Mouse (Mus musculus) testis, adult 2 months (tissue): ENCODE measurements at regions not wholly inside any gene's neighbourhood (a gene's known extent, or its start where the extent isn't known, plus 50 kb on each side); places are given as distances from the start of the nearest gene placed in this dataset.

Experiments
- H3K27ac ChIP-seq: fragments of 200-500 bp; 2 replicates; pipeline ENCODE4 v1.5.1; 2012; ENCODE audit warnings: low read depth, low read length; ENCODE audit not compliant: control insufficient read depth, insufficient read depth
- H3K27me3 ChIP-seq: fragments of 200-500 bp; 2 replicates; pipeline ENCODE4 v1.6.1; 2012; ENCODE audit warnings: mild to moderate bottlenecking, low read length, moderate library complexity; ENCODE audit not compliant: control insufficient read depth, insufficient read depth
- H3K36me3 ChIP-seq: fragments of 200-500 bp; 2 replicates; pipeline ENCODE4 v1.6.1; 2012; ENCODE audit warnings: mild to moderate bottlenecking, low read length; ENCODE audit not compliant: control insufficient read depth, insufficient read depth
- H3K4me1 ChIP-seq: fragments of 200-500 bp; 2 replicates; pipeline ENCODE4 v1.6.1; 2012; ENCODE audit warnings: low read length; ENCODE audit not compliant: control insufficient read depth, insufficient read depth
- H3K4me3 ChIP-seq: fragments of 200-500 bp; 2 replicates; pipeline ENCODE4 v1.5.1; 2012; ENCODE audit warnings: low read depth, mild to moderate bottlenecking, low read length, moderate library complexity, mixed read lengths; ENCODE audit not compliant: control insufficient read depth
- CTCF ChIP-seq: fragments of 200-500 bp; IDR thresholded peaks from 2 replicates; pipeline ENCODE4 v1.5.1; 2012; ENCODE audit warnings: low read depth, mild to moderate bottlenecking, inconsistent platforms, low read length, moderate library complexity; ENCODE audit not compliant: control insufficient read depth, insufficient read depth, insufficient replicate concordance
- POLR2A ChIP-seq: fragments of 200-500 bp; IDR thresholded peaks from 2 replicates; pipeline ENCODE4 v1.6.1; 2012; ENCODE audit warnings: low read depth, mild to moderate bottlenecking, inconsistent platforms, low read length, moderate library complexity; ENCODE audit not compliant: control insufficient read depth

DNA sequence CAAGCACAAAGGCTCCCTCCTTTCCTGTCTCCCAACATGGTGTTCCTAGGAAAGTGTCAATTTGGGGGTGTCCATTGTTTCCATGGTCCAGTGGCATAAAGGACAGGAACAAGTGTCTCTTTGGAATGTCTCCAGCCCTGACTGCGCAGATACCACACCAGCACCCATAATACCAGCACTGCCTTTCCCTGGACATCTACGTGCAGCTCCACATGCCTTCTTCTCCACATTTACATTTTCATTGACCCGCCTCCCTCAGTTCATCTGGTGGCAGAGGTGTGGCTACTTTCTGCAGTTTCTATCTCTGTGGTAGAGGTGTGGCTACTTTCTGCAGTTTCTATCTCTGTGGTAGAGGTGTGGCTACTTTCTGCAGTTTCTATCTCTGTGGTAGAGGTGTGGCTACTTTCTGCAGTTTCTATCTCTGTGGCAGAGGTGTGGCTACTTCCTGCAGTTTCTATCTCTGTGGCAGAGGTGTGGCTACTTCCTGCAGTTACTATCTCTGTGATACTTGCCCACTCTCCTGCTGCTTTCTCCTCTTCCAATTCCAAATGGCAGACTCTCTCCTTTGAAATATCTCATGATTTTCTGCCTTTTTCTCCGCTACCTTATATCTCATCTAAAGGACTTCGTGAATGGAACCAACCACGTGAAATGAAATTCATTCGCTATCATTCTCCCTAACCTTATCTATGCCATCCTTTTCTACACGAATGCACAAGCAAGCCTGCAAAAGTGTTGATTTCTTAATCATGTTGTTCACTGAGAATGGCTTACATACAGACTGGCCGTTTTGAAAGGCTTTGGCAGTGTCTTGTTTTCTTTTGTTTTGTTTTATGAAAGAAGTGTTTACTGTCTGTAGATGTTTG, 204.0 kb downstream of the Parm1 start:
- H3K27ac ChIP-seq = no peak overlapping the region
- H3K27me3 ChIP-seq = no peaks in the 10 kb centered on the region
- TF ChIP-seq CTCF = no peak
- no peak for TF ChIP-seq POLR2A
- no peaks in the 10 kb centered on the region for H3K36me3 ChIP-seq
- no peak overlapping the region for H3K4me3 ChIP-seq
- H3K4me1 ChIP-seq = no peaks in the 10 kb centered on the region

DNA sequence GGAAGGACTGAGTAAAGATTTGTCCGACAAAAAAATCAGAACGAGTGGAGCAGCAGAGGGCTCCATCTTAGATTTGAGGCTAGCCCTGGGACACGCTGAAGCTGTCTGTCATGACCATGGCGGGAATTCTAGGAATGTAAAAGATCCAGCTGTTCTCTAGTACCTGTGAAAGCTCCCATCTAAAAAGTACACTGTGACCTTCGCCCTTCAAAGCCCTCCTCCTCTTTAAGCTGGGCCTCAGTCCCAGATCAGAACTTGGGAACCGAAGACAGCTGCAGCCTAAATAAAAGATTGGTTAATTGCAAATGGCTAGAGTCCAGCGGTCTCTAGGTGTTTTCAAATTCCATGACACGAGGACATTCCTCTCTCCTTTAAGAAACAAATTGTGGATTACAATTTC, 195.6 kb downstream of the Parm1 start:
- TF ChIP-seq CTCF = no peak
- no peak for TF ChIP-seq POLR2A
- no peaks in the 10 kb centered on the region for H3K4me1 ChIP-seq
- no peaks in the 10 kb centered on the region for H3K36me3 ChIP-seq
- no peak overlapping the region for H3K27ac ChIP-seq
- no peak overlapping the region for H3K4me3 ChIP-seq
- H3K27me3 ChIP-seq = no peaks in the 10 kb centered on the region

GRCm38 (mm10) chr5:91709494-91710286, 192.3 kb downstream of the Parm1 start:
- H3K4me3 ChIP-seq = no peak overlapping the region
- TF ChIP-seq POLR2A = no peak
- TF ChIP-seq CTCF = no peak
- no peaks in the 10 kb centered on the region for H3K36me3 ChIP-seq
- H3K4me1 ChIP-seq = no peaks in the 10 kb centered on the region
- H3K27ac ChIP-seq = no peak overlapping the region
- H3K27me3 ChIP-seq = no peaks in the 10 kb centered on the region

GRCm38 (mm10) chr5:91708149-91708548, 190.7 kb downstream of the Parm1 start:
- H3K36me3 ChIP-seq = no peaks in the 10 kb centered on the region
- no peaks in the 10 kb centered on the region for H3K27me3 ChIP-seq
- H3K4me3 ChIP-seq = no peak overlapping the region
- H3K27ac ChIP-seq = no peak overlapping the region
- TF ChIP-seq POLR2A (no peak), CTCF (no peak)
- H3K4me1 ChIP-seq = no peaks in the 10 kb centered on the region

GRCm38 (mm10) chr5:91697075-91697474, 179.7 kb downstream of the Parm1 start:
- H3K4me3 ChIP-seq = no peak overlapping the region
- 0 out of 2 replicates have a peak, but pooled peaks cover 2% of the 10 kb centered on the region for H3K4me1 ChIP-seq
- no peak overlapping the region for H3K27ac ChIP-seq
- TF ChIP-seq CTCF (no peak), POLR2A (no peak)
- no peaks in the 10 kb centered on the region for H3K27me3 ChIP-seq
- no peaks in the 10 kb centered on the region for H3K36me3 ChIP-seq

- TF ChIP-seq POLR2A (no peak), CTCF (no peak)
- no peak overlapping the region for H3K4me3 ChIP-seq
- H3K27ac ChIP-seq = no peak overlapping the region
- H3K4me1 ChIP-seq = 0 out of 2 replicates have a peak, but pooled peaks cover 2% of the 10 kb centered on the region
- H3K36me3 ChIP-seq = no peaks in the 10 kb centered on the region
- no peaks in the 10 kb centered on the region for H3K27me3 ChIP-seq
These were observed 179.1 kb downstream of the Parm1 start for GRCm38 (mm10) chr5:91696532-91696931.

- no peak for TF ChIP-seq CTCF
- no peak for TF ChIP-seq POLR2A
- Histone ChIP-seq H3K27ac (no peak overlapping the region), H3K4me3 (no peak overlapping the region), H3K36me3 (no peaks in the 10 kb centered on the region), H3K27me3 (no peaks in the 10 kb centered on the region), H3K4me1 (0 out of 2 replicates have a peak, but pooled peaks cover 2% of the 10 kb centered on the region)
These were observed 178.2 kb downstream of the Parm1 start for GRCm38 (mm10) chr5:91695632-91696031.
